Mouse (Mus musculus): ENCODE results near the gene Phldb2. TPM values are rescaled to one million over a fixed set of nuclear protein-coding genes. Genes with fewer than 3 reads are reported as not detected.
A peak's percentile ranks its signal among the peaks of the same experiment; 100 is the strongest.

Gene Phldb2
- polyA plus RNA-seq, 1 experiment from 2014 or later: 6.5 TPM

DNA sequence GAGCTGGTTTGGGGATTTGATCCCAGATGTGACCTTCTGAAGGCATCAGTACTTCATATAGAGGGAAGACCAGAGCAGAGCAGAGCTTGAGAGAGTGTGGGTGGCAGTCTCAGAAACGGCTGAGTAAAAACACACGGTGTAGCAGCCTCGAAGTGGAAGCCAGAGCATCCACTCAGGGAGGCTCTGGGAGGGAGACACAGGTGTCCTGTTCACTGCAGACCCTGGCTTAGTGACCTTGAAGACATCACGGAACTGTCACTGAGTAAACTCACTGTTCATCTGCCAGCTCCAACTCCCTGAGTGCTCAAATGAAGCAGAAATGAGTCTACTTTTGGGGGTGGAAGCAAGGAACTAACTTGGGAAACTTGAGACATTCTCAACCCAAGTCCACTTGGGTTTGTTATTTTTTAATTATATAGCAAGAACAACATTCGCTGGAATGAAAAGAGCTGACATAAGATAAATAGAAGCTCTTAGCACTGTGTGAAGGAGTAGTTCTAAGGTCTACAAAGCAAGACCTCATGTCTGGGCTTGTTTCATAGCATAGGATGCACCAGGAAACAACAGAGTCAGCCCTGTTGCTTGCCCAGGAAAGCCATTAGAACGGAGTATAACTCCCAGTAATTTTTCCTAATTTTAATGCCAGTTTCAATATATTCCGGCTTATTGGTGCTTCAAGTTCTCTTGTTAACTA is 187.4 kb downstream of the Phldb2 start:
- Histone ChIP-seq H3K27ac (ENCODE audit: low read depth, low read length) (no peak overlapping the region), H3K9me3 (replicated peaks; ENCODE audit: control insufficient read depth, low read length) (no peaks in the 10 kb centered on the region), H3K4me2 (ENCODE audit: low read length) (no peak overlapping the region), H3K9ac (ENCODE audit: low read length) (no peak overlapping the region), H3K4me1 (ENCODE audit: control insufficient read depth, insufficient read depth, low read length) (peaks cover 4% of the 10 kb centered on the region; the same call in 1 of the 2 replicates), H3K4me3 (ENCODE audit: low read depth, low read length) (no peak overlapping the region), H3K36me3 (ENCODE audit: control insufficient read depth, insufficient read depth, low read length) (0 out of 2 replicates have a peak, but pooled peaks cover 5% of the 10 kb centered on the region), H3K27me3 (replicated peaks; ENCODE audit: control insufficient read depth, insufficient read depth, low read length) (no peaks in the 10 kb centered on the region)
- no peak for DNase-seq (ENCODE audit: low spot score)
- 87% methylated on average over 7 of the region's 7 CpGs for WGBS
- ATAC-seq: no peak

DNA sequence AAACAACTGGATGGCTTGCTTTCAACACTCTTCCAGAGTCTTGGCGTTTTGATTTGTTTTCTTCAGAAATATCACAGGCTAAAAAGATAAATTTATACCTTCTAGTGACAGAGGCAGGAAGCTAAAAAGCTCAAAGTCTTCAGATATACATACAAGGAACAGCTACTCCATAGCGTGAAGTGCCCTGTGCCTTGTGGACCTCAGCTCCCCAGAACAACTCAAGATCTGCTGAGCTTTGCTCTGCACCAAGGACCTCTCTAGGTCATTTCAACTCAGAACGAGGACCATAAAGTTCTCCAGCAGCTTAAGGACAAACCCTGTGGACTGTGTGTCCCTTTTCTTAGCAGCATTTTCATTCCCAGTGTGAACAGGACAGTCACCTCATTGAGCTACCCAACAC is 188.3 kb downstream of the Phldb2 start:
- DNase-seq (ENCODE audit: low spot score) (no peak), ATAC-seq (no peak)
- WGBS: 87% methylated on average over 3 of the region's 3 CpGs
- Histone ChIP-seq H3K27me3 (replicated peaks; ENCODE audit: control insufficient read depth, insufficient read depth, low read length) (no peaks in the 10 kb centered on the region), H3K4me1 (ENCODE audit: control insufficient read depth, insufficient read depth, low read length) (peaks cover 4% of the 10 kb centered on the region; the same call in 1 of the 2 replicates), H3K9ac (ENCODE audit: low read length) (no peak overlapping the region), H3K27ac (ENCODE audit: low read depth, low read length) (no peak overlapping the region), H3K36me3 (ENCODE audit: control insufficient read depth, insufficient read depth, low read length) (0 out of 2 replicates have a peak, but pooled peaks cover 3% of the 10 kb centered on the region), H3K9me3 (replicated peaks; ENCODE audit: control insufficient read depth, low read length) (no peaks in the 10 kb centered on the region), H3K4me2 (ENCODE audit: low read length) (no peak overlapping the region), H3K4me3 (ENCODE audit: low read depth, low read length) (no peak overlapping the region)

DNA sequence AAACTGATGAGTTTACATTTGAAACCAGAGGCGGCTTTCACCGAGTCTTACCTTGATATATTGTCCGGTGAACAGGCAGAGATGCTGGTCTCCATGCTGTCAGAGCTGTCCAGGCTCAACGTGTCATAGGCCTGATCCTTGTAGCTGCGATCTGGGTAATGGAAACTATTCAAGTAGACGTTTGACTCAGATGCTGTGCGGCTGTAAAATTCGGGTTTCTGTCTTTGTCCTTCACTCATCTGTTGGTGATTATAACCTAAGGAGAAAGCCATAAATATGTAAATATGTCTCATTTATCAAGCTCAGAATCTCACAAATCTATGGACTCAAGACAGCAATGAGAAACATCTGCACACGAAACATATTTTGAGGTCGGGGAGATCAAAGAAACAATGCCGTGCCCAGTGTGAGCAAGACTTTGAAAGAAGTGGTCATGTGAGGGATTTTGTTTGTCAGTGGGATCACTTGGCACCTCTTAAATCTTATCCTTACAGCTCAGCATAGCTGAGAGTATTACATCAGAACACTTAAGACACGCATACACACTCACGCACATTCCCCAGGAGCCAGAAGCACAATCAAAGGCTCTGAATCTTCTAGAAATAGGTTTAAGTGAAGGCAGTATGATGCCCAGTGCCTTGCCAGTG is 190.4 kb downstream of the Phldb2 start:
- no peak overlapping the region for H3K27ac ChIP-seq (ENCODE audit: low read depth, low read length)
- H3K4me2 ChIP-seq (ENCODE audit: low read length): no peak overlapping the region
- no peak for ATAC-seq
- no peak for DNase-seq (ENCODE audit: low spot score)
- 0 out of 2 replicates have a peak, but pooled peaks cover 3% of the 10 kb centered on the region for H3K36me3 ChIP-seq (ENCODE audit: control insufficient read depth, insufficient read depth, low read length)
- H3K27me3 ChIP-seq (replicated peaks; ENCODE audit: control insufficient read depth, insufficient read depth, low read length): no peaks in the 10 kb centered on the region
- no peak overlapping the region for H3K9ac ChIP-seq (ENCODE audit: low read length)
- peaks cover 3% of the 10 kb centered on the region; the same call in 1 of the 2 replicates for H3K4me1 ChIP-seq (ENCODE audit: control insufficient read depth, insufficient read depth, low read length)
- H3K4me3 ChIP-seq (ENCODE audit: low read depth, low read length): no peak overlapping the region
- whole genome bisulfite sequencing: 90% methylated on average over 13 of the region's 13 CpGs
- no peaks in the 10 kb centered on the region for H3K9me3 ChIP-seq (replicated peaks; ENCODE audit: control insufficient read depth, low read length)

DNA sequence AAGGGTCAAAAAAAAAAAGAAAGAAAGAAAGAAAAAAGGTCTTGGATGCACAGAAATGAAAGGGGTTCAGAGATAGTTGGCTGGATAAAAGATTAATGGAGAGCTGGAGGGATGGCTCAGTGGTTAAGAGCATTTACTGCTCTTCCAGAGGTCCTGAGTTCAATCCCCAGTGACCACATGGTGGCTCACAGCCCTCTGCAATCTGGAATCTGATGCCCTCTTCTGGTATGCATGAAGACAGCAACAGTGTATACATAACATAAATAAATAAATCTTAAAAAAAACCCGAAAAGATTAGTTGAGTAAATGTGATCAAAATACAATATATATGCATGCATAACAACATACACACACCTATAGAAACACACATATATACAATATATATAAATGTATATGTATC is 192.0 kb downstream of the Phldb2 start:
- H3K4me3 ChIP-seq (ENCODE audit: low read depth, low read length): no peak overlapping the region
- DNase-seq (ENCODE audit: low spot score): no peak
- 88% methylated on average over 1 of the region's 1 CpGs for WGBS

DNA sequence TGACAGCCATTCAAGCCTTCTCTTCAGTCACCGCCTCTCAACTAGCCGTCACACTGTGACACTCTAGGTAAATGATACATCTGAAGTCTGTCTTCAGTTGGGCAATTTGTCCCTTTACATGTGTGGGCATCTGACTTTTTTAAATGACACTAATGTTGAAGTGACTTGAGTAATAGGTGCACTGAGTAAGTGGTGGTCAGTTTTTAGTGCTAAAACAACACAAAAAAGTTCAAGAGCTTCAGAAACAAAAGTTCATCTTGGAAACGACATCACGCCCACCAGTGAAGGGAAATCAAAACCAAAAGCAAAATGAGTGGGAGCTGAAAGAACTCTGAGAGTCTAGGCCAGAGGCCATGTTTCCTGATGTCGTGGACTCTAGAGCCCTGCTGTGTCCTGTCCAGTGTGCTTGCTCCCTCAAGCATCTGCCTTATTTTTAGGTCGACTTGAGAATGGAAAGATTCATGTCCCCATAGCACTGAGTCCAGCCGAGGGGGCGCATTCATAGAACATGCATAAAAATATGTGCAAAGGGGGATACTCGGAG is 194.6 kb downstream of the Phldb2 start:
- H3K9ac ChIP-seq (ENCODE audit: low read length): no peak overlapping the region
- no peak overlapping the region for H3K27ac ChIP-seq (ENCODE audit: low read depth, low read length)
- H3K4me3 ChIP-seq (ENCODE audit: low read depth, low read length): no peak overlapping the region
- ATAC-seq (no peak), DNase-seq (ENCODE audit: low spot score) (no peak)
- H3K36me3 ChIP-seq (ENCODE audit: control insufficient read depth, insufficient read depth, low read length): 0 out of 2 replicates have a peak, but pooled peaks cover 3% of the 10 kb centered on the region
- no peak overlapping the region for H3K4me2 ChIP-seq (ENCODE audit: low read length)
- H3K4me1 ChIP-seq (ENCODE audit: control insufficient read depth, insufficient read depth, low read length): no peaks in the 10 kb centered on the region
- no peaks in the 10 kb centered on the region for H3K27me3 ChIP-seq (replicated peaks; ENCODE audit: control insufficient read depth, insufficient read depth, low read length)
- WGBS: 85% methylated on average over 9 of the region's 9 CpGs
- H3K9me3 ChIP-seq (replicated peaks; ENCODE audit: control insufficient read depth, low read length): no peaks in the 10 kb centered on the region

More for the DNA sequence above, 192.0 kb downstream of the Phldb2 start:
- H3K36me3 ChIP-seq (ENCODE audit: control insufficient read depth, insufficient read depth, low read length): 0 out of 2 replicates have a peak, but pooled peaks cover 3% of the 10 kb centered on the region
- H3K27me3 ChIP-seq (replicated peaks; ENCODE audit: control insufficient read depth, insufficient read depth, low read length): no peaks in the 10 kb centered on the region
- H3K9me3 ChIP-seq (replicated peaks; ENCODE audit: control insufficient read depth, low read length): no peaks in the 10 kb centered on the region
- ATAC-seq: no peak
- H3K4me1 ChIP-seq (ENCODE audit: control insufficient read depth, insufficient read depth, low read length): no peaks in the 10 kb centered on the region
- no peak overlapping the region for H3K9ac ChIP-seq (ENCODE audit: low read length)
- no peak overlapping the region for H3K4me2 ChIP-seq (ENCODE audit: low read length)
- H3K27ac ChIP-seq (ENCODE audit: low read depth, low read length): no peak overlapping the region

DNA sequence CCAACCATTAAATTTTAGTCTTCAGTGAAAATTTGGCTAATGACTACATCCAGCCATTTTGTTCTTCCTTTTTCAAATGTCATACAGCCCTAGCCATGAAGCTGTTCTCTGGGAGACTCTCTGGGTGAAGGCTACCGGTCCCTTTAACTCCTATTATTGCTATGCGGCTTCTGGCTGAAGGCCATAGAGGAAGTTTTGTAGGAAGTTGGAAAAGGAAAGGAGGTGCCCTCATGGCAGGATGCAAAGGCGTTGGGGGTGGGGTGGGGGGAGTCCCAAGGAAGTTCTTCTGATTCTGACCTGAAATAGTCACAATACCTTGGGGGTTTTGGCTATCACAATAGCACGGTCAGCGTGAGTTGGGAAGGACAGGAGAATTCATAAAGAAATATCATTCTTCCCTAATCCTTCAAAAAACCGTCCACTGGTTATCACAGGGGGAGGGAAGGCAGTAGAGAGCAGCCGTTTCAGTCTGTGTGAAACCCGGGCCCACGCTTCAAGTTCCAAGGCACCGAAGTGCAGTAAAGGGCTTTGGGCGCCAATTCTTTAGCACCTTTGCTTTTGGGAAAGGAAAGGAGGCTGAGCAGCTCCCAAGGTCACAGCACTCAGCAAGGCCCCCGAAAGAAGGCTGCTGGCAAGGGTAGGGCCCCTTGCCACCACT is 195.8 kb downstream of the Phldb2 start:
- Histone ChIP-seq H3K9me3 (replicated peaks; ENCODE audit: control insufficient read depth, low read length) (no peaks in the 10 kb centered on the region), H3K36me3 (ENCODE audit: control insufficient read depth, insufficient read depth, low read length) (0 out of 2 replicates have a peak, but pooled peaks cover 3% of the 10 kb centered on the region), H3K4me2 (ENCODE audit: low read length) (no peak overlapping the region), H3K27me3 (replicated peaks; ENCODE audit: control insufficient read depth, insufficient read depth, low read length) (no peaks in the 10 kb centered on the region), H3K27ac (ENCODE audit: low read depth, low read length) (no peak overlapping the region), H3K4me3 (ENCODE audit: low read depth, low read length) (no peak overlapping the region), H3K9ac (ENCODE audit: low read length) (no peak overlapping the region), H3K4me1 (ENCODE audit: control insufficient read depth, insufficient read depth, low read length) (no peaks in the 10 kb centered on the region)
- no peak for DNase-seq (ENCODE audit: low spot score)
- ATAC-seq: peak; percentile 42; the same call in 1 of the 2 replicates
- 92% methylated on average over 12 of the region's 12 CpGs for WGBS

DNA sequence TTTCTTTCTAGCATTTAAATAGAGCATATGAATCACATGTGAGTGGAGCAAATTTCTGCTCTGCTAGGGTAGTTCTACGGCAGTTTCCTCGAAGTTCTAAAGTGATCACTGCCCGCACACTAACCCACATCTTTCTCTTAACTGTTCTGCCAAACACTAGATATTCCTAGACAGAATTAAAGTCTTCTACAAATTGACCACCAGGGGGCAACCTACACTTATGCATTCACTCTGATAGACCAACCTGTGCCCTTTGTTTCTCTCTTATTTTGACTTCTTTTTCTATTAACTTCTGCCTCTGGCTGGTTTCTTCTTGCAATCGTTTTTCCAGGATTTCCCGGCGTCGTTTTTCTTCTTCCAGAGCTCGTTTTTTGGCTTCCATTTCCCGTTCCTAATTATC is 196.5 kb downstream of the Phldb2 start:
- ATAC-seq (peak; percentile 85), DNase-seq (ENCODE audit: low spot score) (peak; percentile 90)
- 34% methylated on average over 9 of the region's 9 CpGs for WGBS
- no peaks in the 10 kb centered on the region for H3K9me3 ChIP-seq (replicated peaks; ENCODE audit: control insufficient read depth, low read length)
- H3K36me3 ChIP-seq (ENCODE audit: control insufficient read depth, insufficient read depth, low read length): 0 out of 2 replicates have a peak, but pooled peaks cover 3% of the 10 kb centered on the region
- H3K4me1 ChIP-seq (ENCODE audit: control insufficient read depth, insufficient read depth, low read length): no peaks in the 10 kb centered on the region
- H3K27ac ChIP-seq (ENCODE audit: low read depth, low read length): no peak overlapping the region
- no peak overlapping the region for H3K9ac ChIP-seq (ENCODE audit: low read length)
- no peaks in the 10 kb centered on the region for H3K27me3 ChIP-seq (replicated peaks; ENCODE audit: control insufficient read depth, insufficient read depth, low read length)
- H3K4me2 ChIP-seq (ENCODE audit: low read length): no peak overlapping the region
- H3K4me3 ChIP-seq (ENCODE audit: low read depth, low read length): no peak overlapping the region

DNA sequence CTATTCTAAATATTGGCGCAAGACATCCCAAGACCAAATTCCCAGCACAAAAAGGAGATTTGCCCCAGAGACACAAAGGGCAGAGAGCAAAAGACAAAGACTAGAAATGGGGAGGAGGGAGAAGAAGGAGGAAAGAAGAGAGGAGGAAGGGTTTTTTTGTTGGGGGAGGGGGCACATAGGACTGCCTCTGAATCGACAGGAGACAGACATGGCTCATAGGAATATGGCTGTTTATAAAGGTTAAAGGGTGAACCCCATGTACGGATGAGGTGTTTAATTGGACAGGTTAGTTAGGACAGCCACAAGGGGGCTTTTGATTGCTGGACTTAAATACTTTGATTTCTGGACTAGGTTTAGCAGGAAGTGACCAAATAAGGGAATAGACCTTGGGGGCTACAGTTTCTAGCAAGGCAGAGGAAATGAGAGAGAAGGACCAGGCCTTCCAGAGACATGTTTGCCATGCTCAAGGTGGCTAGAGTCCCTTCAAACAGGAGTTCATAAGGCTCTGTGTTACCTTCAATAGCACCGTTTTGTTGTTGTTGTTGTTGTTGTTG is 209.7 kb downstream of the Phldb2 start:
- no peaks in the 10 kb centered on the region for H3K27me3 ChIP-seq (replicated peaks; ENCODE audit: control insufficient read depth, insufficient read depth, low read length)
- no peaks in the 10 kb centered on the region for H3K9me3 ChIP-seq (replicated peaks; ENCODE audit: control insufficient read depth, low read length)
- H3K36me3 ChIP-seq (ENCODE audit: control insufficient read depth, insufficient read depth, low read length): 0 out of 2 replicates have a peak, but pooled peaks cover 7% of the 10 kb centered on the region
- H3K4me1 ChIP-seq (ENCODE audit: control insufficient read depth, insufficient read depth, low read length): peaks cover 13% of the 10 kb centered on the region
- DNase-seq (ENCODE audit: low spot score) (no peak), ATAC-seq (0 out of 2 replicates have a peak, but pooled peaks have one; percentile 6)
- peak overlapping the region; percentile 60; the same call in 1 of the 2 replicates for H3K4me2 ChIP-seq (ENCODE audit: low read length)
- H3K27ac ChIP-seq (ENCODE audit: low read depth, low read length): no peak overlapping the region
- WGBS: 72% methylated on average over 4 of the region's 4 CpGs
- H3K4me3 ChIP-seq (ENCODE audit: low read depth, low read length): peak overlapping the region; percentile 77; the same call in 1 of the 2 replicates
- H3K9ac ChIP-seq (ENCODE audit: low read length): peak overlapping the region; percentile 95; the same call in 1 of the 2 replicates

Data from forebrain, embryonic 14.5 days (tissue).